Mouse (Mus musculus): ENCODE measurements around the gene Setd4.

DNA sequence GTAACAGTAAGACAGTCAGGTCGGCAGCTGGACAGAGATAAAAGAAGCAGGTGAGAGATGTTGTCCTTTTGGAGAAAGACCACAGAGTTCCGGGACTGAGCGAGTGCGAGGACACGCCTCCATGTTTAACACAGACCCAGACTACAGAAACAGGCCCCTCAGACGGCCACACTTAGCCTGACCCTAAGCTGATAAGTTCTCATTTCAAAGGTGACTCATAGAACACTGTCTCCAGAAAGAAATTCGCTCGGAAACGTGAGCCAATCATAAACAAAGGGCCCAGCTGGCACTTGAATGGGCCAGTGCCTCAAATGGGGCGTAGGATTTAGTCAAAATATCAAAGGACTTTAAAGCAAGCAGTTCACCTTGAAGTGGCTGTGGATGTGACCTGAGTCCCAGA lies 54.6 kb downstream of the Setd4 start:
- no peak for TF ChIP-seq CTCF (conservative IDR thresholded peaks at IDR 0.05; ENCODE audit: low read length)
- no peak for TF ChIP-seq POU5F1 (IDR thresholded peaks at IDR 0.05; ENCODE audit: borderline replicate concordance, low read length)
